Mouse (Mus musculus): ENCODE measurements around the gene Entpd2. TPM values are rescaled to one million over a fixed set of nuclear protein-coding genes. Genes with fewer than 3 reads are reported as not detected.
A peak's percentile ranks its signal among the peaks of the same experiment; 100 is the strongest.

Entpd2 gene
- polyA plus RNA-seq, 1 experiment from 2014 or later: 7.4 TPM

- no peak overlapping the region for H3K9ac ChIP-seq (ENCODE audit: low read depth, low read length)
- peaks cover 18% of the 10 kb centered on the region for H3K27me3 ChIP-seq (replicated peaks; ENCODE audit: control insufficient read depth, insufficient read depth, low read length)
- H3K9me3 ChIP-seq (ENCODE audit: control insufficient read depth, low read length): no peaks in the 10 kb centered on the region
- 69% methylated on average over 13 of the region's 13 CpGs for WGBS
- no peak overlapping the region for H3K4me2 ChIP-seq (ENCODE audit: low read length)
- H3K36me3 ChIP-seq (ENCODE audit: control insufficient read depth, insufficient read depth, low read length): no peaks in the 10 kb centered on the region
- H3K27ac ChIP-seq (ENCODE audit: low read depth, low read length): no peak overlapping the region
- no peak for ATAC-seq
- H3K4me1 ChIP-seq (ENCODE audit: control insufficient read depth, insufficient read depth, low read depth, low read length): peaks cover 3% of the 10 kb centered on the region
- no peak overlapping the region for H3K4me3 ChIP-seq (ENCODE audit: low read length)
Observed at GRCm38 (mm10) chr2:25363478-25364178, 32.0 kb upstream of the Entpd2 start.

GRCm38 (mm10) chr2:25364313-25364712 lies 31.4 kb upstream of the Entpd2 start:
- ATAC-seq: no peak; the same call in 1 of the 2 replicates
- Histone ChIP-seq H3K4me2 (ENCODE audit: low read length) (no peak overlapping the region; the same call in 1 of the 2 replicates), H3K4me3 (ENCODE audit: low read length) (no peak overlapping the region), H3K9me3 (ENCODE audit: control insufficient read depth, low read length) (no peaks in the 10 kb centered on the region), H3K4me1 (ENCODE audit: control insufficient read depth, insufficient read depth, low read depth, low read length) (peaks cover 3% of the 10 kb centered on the region), H3K36me3 (ENCODE audit: control insufficient read depth, insufficient read depth, low read length) (no peaks in the 10 kb centered on the region), H3K9ac (ENCODE audit: low read depth, low read length) (no peak overlapping the region), H3K27ac (ENCODE audit: low read depth, low read length) (no peak overlapping the region), H3K27me3 (replicated peaks; ENCODE audit: control insufficient read depth, insufficient read depth, low read length) (peaks cover 18% of the 10 kb centered on the region)
- 90% methylated on average over 4 of the region's 4 CpGs for WGBS

GRCm38 (mm10) chr2:25364761-25365090 lies 30.9 kb upstream of the Entpd2 start:
- ATAC-seq: no peak
- H3K27ac ChIP-seq (ENCODE audit: low read depth, low read length): no peak overlapping the region
- 31% methylated on average over 9 of the region's 9 CpGs for WGBS
- H3K27me3 ChIP-seq (replicated peaks; ENCODE audit: control insufficient read depth, insufficient read depth, low read length): peaks cover 18% of the 10 kb centered on the region
- H3K4me3 ChIP-seq (ENCODE audit: low read length): peak overlapping the region; percentile 53
- no peaks in the 10 kb centered on the region for H3K9me3 ChIP-seq (ENCODE audit: control insufficient read depth, low read length)
- peaks cover 3% of the 10 kb centered on the region for H3K4me1 ChIP-seq (ENCODE audit: control insufficient read depth, insufficient read depth, low read depth, low read length)
- peak overlapping the region; percentile 98 for H3K4me2 ChIP-seq (ENCODE audit: low read length)
- no peak overlapping the region for H3K9ac ChIP-seq (ENCODE audit: low read depth, low read length)
- H3K36me3 ChIP-seq (ENCODE audit: control insufficient read depth, insufficient read depth, low read length): no peaks in the 10 kb centered on the region

GRCm38 (mm10) chr2:25365091-25365761 lies 30.4 kb upstream of the Entpd2 start, which contains the start of gene Uap1l1:
TSS of gene Uap1l1 (minus strand) at chr2:25365682.
- H3K27me3 ChIP-seq (replicated peaks; ENCODE audit: control insufficient read depth, insufficient read depth, low read length): peaks cover 18% of the 10 kb centered on the region

GRCm38 (mm10) chr2:25369996-25370395 lies 25.7 kb upstream of the Entpd2 start:
- Histone ChIP-seq H3K4me3 (ENCODE audit: low read length) (no peak overlapping the region), H3K4me2 (ENCODE audit: low read length) (no peak overlapping the region), H3K27me3 (replicated peaks; ENCODE audit: control insufficient read depth, insufficient read depth, low read length) (peaks cover 8% of the 10 kb centered on the region), H3K27ac (ENCODE audit: low read depth, low read length) (no peak overlapping the region), H3K36me3 (ENCODE audit: control insufficient read depth, insufficient read depth, low read length) (no peaks in the 10 kb centered on the region), H3K9me3 (ENCODE audit: control insufficient read depth, low read length) (no peaks in the 10 kb centered on the region), H3K4me1 (ENCODE audit: control insufficient read depth, insufficient read depth, low read depth, low read length) (peaks cover 15% of the 10 kb centered on the region), H3K9ac (ENCODE audit: low read depth, low read length) (no peak overlapping the region)
- no peak for ATAC-seq
- WGBS: 89% methylated on average over 3 of the region's 3 CpGs

More at GRCm38 (mm10) chr2:25365091-25365761, 30.4 kb upstream of the Entpd2 start, which contains the start of gene Uap1l1:
- peak within 1 kb of the TSS; percentile 78 for H3K9ac ChIP-seq (ENCODE audit: low read depth, low read length)
- H3K9me3 ChIP-seq (ENCODE audit: control insufficient read depth, low read length): no peaks in the 10 kb centered on the region
- peak; percentile 83 for ATAC-seq
- WGBS: 0% methylated on average over 53 of the region's 54 CpGs
- H3K4me1 ChIP-seq (ENCODE audit: control insufficient read depth, insufficient read depth, low read depth, low read length): peaks cover 3% of the 10 kb centered on the region
- peak within 1 kb of the TSS; percentile 53 for H3K4me3 ChIP-seq (ENCODE audit: low read length)
- no peaks in the 10 kb centered on the region for H3K36me3 ChIP-seq (ENCODE audit: control insufficient read depth, insufficient read depth, low read length)
- peak within 1 kb of the TSS; percentile 98 for H3K4me2 ChIP-seq (ENCODE audit: low read length)
- H3K27ac ChIP-seq (ENCODE audit: low read depth, low read length): no peak within 1 kb of the TSS

GRCm38 (mm10) chr2:25371764-25372643 lies 23.7 kb upstream of the Entpd2 start, which contains the start of gene Sapcd2:
TSS of gene Sapcd2 (plus strand) at chr2:25372321.
- under 1% methylated on average over 65 of the region's 65 CpGs for WGBS
- Histone ChIP-seq H3K4me3 (ENCODE audit: low read length) (peak within 1 kb of the TSS; percentile 75), H3K27me3 (replicated peaks; ENCODE audit: control insufficient read depth, insufficient read depth, low read length) (peaks cover 5% of the 10 kb centered on the region), H3K4me1 (ENCODE audit: control insufficient read depth, insufficient read depth, low read depth, low read length) (peaks cover 12% of the 10 kb centered on the region), H3K36me3 (ENCODE audit: control insufficient read depth, insufficient read depth, low read length) (no peaks in the 10 kb centered on the region), H3K27ac (ENCODE audit: low read depth, low read length) (peak within 1 kb of the TSS; percentile 75), H3K4me2 (ENCODE audit: low read length) (peak within 1 kb of the TSS; percentile 97), H3K9me3 (ENCODE audit: control insufficient read depth, low read length) (no peaks in the 10 kb centered on the region), H3K9ac (ENCODE audit: low read depth, low read length) (peak within 1 kb of the TSS; percentile 75)
- ATAC-seq: peak; percentile 94

- Histone ChIP-seq H3K4me1 (ENCODE audit: control insufficient read depth, insufficient read depth, low read depth, low read length) (peaks cover 12% of the 10 kb centered on the region), H3K36me3 (ENCODE audit: control insufficient read depth, insufficient read depth, low read length) (no peaks in the 10 kb centered on the region), H3K4me2 (ENCODE audit: low read length) (peak overlapping the region; percentile 97), H3K9ac (ENCODE audit: low read depth, low read length) (peak overlapping the region; percentile 75), H3K27ac (ENCODE audit: low read depth, low read length) (no peak overlapping the region), H3K27me3 (replicated peaks; ENCODE audit: control insufficient read depth, insufficient read depth, low read length) (peaks cover 5% of the 10 kb centered on the region; the same call in 1 of the 2 replicates), H3K9me3 (ENCODE audit: control insufficient read depth, low read length) (no peaks in the 10 kb centered on the region), H3K4me3 (ENCODE audit: low read length) (peak overlapping the region; percentile 75)
- 1% methylated on average over 42 of the region's 42 CpGs for WGBS
- ATAC-seq: no peak
Observed at GRCm38 (mm10) chr2:25372644-25373391, 22.9 kb upstream of the Entpd2 start.

- Histone ChIP-seq H3K27ac (ENCODE audit: low read depth, low read length) (no peak overlapping the region), H3K27me3 (replicated peaks; ENCODE audit: control insufficient read depth, insufficient read depth, low read length) (peaks cover 5% of the 10 kb centered on the region; the same call in 1 of the 2 replicates), H3K9ac (ENCODE audit: low read depth, low read length) (no peak overlapping the region), H3K4me2 (ENCODE audit: low read length) (peak overlapping the region; percentile 97), H3K9me3 (ENCODE audit: control insufficient read depth, low read length) (no peaks in the 10 kb centered on the region), H3K36me3 (ENCODE audit: control insufficient read depth, insufficient read depth, low read length) (no peaks in the 10 kb centered on the region), H3K4me3 (ENCODE audit: low read length) (peak overlapping the region; percentile 75), H3K4me1 (ENCODE audit: control insufficient read depth, insufficient read depth, low read depth, low read length) (peaks cover 12% of the 10 kb centered on the region)
- 21% methylated on average over 2 of the region's 2 CpGs for WGBS
- ATAC-seq: peak; percentile 9; the same call in 1 of the 2 replicates
Observed at GRCm38 (mm10) chr2:25373431-25373830, 22.2 kb upstream of the Entpd2 start.
